Mouse (Mus musculus) mature B cell (primary cell): Measurements from ENCODE around the gene Tyw3.

Experiments used
- in situ Hi-C: fragments of 300-500 bp; cut with MboI; formaldehyde crosslinking; loops from 2 replicates; pipeline ENCODE4 v1.14.3; 2019

The Tyw3 gene

DNA sequence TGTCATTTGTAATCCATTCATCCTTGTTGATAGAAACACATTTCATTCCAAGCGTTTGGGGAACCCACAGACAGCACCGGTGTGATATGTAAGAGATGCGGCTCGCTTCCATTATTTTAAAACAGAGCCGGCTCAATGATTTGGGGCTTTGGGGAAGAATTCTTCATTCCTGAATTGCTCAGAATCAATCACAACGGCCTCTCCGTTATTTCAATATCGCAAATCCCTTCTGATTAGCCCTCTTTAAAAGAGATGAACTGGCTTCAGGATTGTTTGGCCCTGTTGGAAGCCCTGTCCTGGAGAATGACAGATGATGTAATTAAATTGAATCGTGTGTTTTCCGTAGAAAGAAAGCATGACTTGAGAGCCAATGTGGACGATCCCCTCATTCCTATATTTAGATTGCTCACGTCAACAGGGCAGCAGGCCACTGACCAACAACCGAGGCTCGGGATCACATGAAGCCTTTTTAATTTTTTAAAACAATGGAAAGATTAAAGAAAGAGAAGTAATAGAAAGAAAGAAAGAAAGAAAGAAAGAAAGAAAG lies 26.8 kb downstream of the Tyw3 start:
- in situ Hi-C loops, result no loop called here

DNA sequence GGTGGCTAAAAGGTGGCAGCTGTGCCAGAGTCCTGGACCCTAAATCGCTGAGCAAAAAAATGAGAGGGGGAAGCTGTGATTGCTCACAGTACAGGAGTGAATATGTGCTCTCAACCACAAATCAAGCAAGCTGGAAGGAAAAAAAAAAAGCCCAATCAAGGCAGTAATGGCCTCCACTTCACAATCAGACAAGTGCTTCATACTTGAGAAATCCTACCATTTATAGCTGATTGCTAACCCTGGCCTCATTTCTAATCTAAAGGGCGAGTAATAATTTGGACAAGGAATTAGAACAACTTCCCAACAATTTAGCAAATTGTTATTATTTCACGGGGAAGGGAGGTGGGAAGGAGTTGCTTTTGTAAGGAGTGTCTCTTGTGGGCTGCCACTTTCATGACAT lies 31.5 kb downstream of the Tyw3 start:
- in situ Hi-C loops, result no loop called here

GRCm38 (mm10) chr3:154562192-154562591 lies 34.7 kb downstream of the Tyw3 start:
- in situ Hi-C loops, result no loop called here

GRCm38 (mm10) chr3:154551035-154551411 lies 45.9 kb downstream of the Tyw3 start:
- in situ Hi-C loops, result no loop called here

- in situ Hi-C loops, result no loop called here
These were observed 46.4 kb downstream of the Tyw3 start for GRCm38 (mm10) chr3:154550326-154551034.

- in situ Hi-C loops, result no loop called here
These were observed 48.0 kb downstream of the Tyw3 start for GRCm38 (mm10) chr3:154548868-154549301.

GRCm38 (mm10) chr3:154547549-154548426 lies 49.1 kb downstream of the Tyw3 start:
- in situ Hi-C loops, result no loop called here

GRCm38 (mm10) chr3:154546234-154546633 lies 50.7 kb downstream of the Tyw3 start:
- in situ Hi-C loops, result no loop called here

DNA sequence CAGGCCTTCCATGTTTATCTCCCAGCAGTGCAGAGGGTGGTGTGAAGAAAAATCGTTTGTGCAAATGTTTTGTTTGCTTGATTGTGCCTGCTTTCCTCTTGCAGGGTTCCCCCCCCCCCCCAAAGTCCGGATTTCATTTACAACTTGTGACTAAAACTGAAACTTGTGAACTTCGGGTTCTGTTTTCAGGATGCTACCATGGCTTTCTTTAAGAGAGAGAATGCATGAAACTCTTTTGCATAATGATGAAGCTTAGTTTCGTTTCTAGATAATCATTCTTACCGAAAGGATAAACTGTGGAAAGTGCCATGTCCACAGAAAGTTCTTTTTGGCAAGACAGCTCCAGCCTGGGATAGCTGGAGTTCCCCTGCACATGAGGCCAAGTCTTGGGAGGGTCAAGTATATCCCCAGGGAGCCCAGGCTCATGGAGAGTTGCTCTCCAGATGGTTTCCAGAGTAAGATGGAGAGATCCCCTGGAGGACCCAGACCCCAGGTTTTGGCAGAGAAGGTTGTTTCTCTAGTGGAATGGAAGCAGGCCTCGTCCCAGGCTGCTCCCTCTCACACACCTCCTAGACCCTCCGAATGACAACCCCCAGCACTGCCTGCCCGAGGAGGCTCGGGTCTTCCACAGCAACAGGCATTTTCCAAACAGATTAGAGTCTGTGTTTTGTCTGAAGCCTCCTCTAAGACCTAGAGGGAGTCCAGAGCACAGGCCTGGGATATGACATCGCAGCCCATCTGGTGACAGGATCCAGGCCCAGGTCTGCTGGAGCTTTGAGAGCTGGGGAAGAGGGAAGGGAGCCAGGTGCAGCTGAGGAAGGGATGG lies 56.6 kb downstream of the Tyw3 start:
- in situ Hi-C loops, result no loop called here

DNA sequence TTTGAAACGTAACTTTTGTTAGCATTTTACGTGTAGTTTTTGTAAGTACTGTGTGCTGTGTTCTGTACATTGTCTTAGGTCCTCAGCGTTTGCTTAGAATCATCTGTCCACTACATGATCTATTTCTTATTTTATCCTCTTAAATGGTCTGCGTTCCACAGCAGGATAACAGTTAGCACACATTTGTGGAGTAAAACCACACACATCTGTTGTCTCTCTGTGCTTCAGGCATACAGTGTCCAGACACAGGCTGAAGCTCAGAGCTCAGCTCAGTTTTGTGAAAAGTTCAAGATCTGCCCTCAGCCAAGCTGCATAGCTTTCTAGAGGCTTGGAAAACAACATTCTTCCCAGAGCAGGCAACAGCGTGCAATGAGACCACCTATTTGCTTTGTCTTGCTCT lies 60.8 kb downstream of the Tyw3 start:
- in situ Hi-C loops, result no loop called here

DNA sequence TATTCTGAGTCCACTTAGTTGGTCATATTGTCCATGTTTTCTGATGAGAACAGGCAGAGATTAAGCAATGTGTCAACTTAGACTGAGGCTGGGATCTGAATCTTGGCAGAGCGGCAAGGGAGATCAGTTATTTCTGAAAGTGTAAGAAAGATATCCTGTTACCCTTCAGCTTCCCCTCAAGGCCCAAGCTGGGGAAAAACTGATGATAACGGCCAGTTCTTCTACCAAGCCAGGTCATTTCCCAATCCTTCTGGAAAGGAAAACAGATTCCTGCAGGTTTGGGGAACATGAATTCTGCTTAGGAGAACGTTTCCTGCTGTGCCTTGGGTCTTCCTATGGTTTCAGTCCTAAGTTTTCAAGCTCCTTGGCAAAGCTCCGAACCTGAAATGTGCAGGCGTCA lies 63.7 kb downstream of the Tyw3 start:
- in situ Hi-C loops, result no loop called here

DNA sequence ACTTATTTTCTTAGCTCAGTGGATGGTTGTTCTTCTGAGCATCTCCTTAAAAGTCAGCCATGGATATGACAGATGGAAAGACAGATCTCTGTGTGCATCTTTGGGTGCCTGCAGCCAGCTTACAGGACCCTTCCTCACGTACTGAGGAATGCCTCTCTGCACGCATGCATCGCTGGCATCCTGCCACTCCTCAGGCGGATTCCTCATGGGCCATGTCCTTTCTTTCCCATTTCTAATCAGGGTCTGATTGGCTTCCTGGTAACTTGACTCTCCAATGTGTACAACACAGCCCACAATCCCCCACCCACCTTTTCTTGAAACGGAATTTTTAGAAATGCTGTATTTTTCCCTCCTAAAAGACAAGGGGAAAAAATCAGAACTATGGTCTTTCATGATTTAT lies 67.9 kb downstream of the Tyw3 start:
- in situ Hi-C loops, result no loop called here

- in situ Hi-C loops, result no loop called here
These were observed 70.3 kb downstream of the Tyw3 start for GRCm38 (mm10) chr3:154526610-154527009.
